Mouse (Mus musculus) CH12F3 (cell line): ENCODE data around the gene Thy1.

ENCODE experiments used
- in situ Hi-C: fragments of 300-500 bp; cut with MboI; formaldehyde crosslinking; loops from 2 replicates; pipeline ENCODE4 v1.14.3; 2020; ENCODE audit warnings: low sequenced_read_pairs

The Thy1 gene

GRCm38 (mm10) chr9:44042836-44043707 is at the start of gene Thy1:
Gene Thy1 (plus strand): TSS chr9:44043384.
- in situ Hi-C loops: no loop called here

GRCm38 (mm10) chr9:43997681-43998080 is 45.5 kb upstream of the Thy1 start:
- in situ Hi-C loops: loop anchor here (10.0 kb wide), 1 partner anchor 57 kb away; no protein-coding TSS in a partner anchor

DNA sequence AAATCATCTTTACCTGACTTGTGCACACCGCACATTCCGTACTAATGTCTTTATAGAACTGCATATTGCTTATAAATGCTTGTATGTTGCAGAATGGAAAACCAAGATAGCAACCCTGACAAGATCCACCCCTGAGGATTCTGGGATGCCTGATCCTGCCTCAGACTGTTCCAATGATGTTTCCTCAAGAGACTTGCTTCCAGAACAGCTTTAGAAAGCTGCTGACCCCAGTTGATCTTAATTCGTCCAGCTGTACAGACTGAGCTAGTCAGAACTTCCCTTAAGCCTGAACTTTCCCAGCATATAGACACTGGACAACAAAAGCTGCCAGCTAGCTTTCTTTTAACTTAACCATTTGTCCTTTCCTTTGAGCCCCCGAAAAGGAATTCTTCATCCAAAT is 44.3 kb upstream of the Thy1 start:
- in situ Hi-C loops: loop anchor here (10.0 kb wide), 1 partner anchor 56 kb away; no protein-coding TSS in a partner anchor

GRCm38 (mm10) chr9:44004362-44004761 is 38.8 kb upstream of the Thy1 start:
- in situ Hi-C loops: no loop called here

DNA sequence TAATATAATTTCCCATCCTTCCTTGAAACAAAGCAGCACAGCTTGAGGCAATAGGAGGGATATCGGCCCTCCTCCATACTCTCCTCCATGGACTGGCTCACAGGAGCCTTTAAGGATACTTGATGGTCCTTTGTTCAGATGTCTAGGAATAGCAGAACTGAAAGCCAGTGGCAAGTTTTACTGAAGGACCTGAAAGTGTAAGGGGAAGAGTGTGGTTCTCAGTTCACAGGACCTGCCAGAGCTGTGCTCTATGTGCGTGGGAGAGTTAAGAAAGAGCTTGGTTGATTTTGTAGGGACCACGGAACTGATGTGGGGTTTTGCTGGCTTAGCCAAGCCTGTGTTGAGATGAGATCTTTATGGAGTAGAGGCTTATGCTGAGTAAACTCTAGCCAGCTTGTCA is 37.9 kb upstream of the Thy1 start:
- in situ Hi-C loops: no loop called here

- in situ Hi-C loops: no loop called here
These were observed 35.9 kb upstream of the Thy1 start for GRCm38 (mm10) chr9:44007323-44007722.

- in situ Hi-C loops: no loop called here
These were observed 35.2 kb upstream of the Thy1 start for GRCm38 (mm10) chr9:44007991-44008390.

DNA sequence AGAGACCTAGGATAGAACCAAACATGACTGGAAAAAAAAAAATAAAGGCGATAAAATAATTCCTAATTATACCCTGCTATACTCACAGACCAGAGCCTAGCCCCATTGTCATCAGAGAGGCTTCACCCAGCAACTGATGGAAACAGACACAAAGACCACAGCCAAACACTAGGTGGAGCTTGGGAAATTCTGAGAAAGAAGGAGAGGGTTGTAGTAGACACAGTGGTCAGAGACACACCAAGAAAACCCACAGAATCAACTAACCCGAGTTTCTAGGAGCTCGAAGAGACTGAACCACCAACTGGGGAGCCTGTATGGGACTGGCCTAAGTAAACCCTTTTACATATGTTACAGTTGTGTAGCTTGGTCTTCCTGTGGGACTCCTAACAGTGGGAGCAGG is 32.3 kb upstream of the Thy1 start:
- in situ Hi-C loops: no loop called here

DNA sequence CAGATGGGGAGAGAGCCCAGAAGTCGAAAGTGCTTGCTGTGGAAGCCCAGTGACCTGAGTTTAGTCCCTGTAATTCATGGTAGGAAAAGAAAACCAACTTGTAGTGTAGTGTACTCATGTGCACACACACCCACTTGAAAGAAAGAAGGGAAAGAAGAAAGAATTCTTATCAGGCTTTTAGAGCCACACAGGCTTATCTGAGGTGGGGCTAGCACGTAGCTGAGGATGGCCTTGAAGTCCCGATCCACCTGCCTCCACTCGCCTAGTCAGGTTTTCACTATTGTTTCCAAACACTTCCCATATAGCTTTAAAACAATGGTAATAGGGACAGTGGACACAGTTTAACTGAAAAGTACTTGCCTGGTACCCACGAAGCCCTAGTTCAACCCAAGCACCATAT is 31.5 kb upstream of the Thy1 start:
- in situ Hi-C loops: no loop called here

DNA sequence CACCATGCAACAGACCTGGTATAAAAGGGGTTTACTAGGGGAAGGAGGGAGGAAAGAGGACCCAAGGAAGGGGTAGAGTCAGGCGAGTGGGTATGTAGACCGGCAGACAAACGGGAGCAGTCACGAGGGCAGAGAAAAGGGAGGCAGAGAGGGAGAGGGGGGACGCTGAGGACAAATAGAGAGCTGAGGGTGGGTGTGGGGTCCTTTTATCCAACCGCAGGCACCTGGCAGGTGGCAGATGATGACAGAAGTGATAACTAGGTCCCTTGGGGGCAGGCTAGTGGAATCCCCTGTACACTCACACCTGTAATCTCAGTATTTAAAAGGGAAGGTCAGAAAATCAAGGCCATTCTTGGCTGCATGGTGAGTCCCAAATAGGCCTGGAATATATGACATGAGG is 31.0 kb upstream of the Thy1 start:
- in situ Hi-C loops: no loop called here

DNA sequence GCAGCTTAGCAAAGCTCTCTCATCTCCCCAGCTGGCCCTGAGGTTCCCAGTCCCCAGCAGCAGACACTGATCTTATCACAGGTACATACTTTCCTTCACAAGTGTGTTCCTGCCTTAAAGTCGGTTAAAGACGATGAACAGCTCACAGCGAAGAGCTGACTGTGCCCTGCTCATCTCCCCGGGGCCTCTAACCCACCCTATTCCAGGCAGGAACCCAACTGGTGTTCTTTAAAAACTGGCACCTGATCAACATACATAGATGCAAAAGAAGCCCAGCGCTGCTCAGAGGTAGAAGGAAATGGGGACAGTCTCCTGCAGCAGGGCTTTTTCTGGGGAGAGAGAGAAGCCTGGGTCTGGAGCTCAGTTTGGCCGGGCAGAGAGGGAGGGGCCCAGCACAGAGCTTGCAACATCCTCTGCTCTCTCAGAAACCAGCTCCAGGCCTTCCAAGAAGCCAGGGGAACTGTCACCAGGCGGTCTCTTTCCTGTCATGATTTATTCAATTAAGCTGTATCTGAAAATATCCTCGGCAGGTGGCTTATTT is 30.4 kb upstream of the Thy1 start:
- in situ Hi-C loops: no loop called here

DNA sequence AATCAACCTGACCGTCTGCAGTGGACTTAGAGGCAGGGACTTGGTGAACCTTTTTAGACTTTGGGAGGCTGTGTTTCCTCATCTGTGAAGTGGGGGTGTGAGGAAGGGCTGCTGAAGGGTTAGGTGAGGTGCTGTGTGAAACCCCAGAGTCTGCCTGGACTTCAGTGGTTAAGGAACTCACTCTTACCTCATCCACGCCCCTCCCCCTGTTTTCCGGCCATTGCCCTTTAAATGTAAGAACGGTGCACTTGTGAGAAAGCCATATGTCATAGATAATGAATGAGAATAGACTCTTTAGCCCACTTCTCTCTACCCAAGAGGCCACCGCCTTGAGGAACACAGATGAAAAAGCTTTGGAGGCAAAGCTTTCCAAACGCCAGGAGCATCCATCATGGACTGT is 29.4 kb upstream of the Thy1 start:
- in situ Hi-C loops: no loop called here

- in situ Hi-C loops: no loop called here
These were observed 26.9 kb upstream of the Thy1 start for GRCm38 (mm10) chr9:44016304-44016703.

DNA sequence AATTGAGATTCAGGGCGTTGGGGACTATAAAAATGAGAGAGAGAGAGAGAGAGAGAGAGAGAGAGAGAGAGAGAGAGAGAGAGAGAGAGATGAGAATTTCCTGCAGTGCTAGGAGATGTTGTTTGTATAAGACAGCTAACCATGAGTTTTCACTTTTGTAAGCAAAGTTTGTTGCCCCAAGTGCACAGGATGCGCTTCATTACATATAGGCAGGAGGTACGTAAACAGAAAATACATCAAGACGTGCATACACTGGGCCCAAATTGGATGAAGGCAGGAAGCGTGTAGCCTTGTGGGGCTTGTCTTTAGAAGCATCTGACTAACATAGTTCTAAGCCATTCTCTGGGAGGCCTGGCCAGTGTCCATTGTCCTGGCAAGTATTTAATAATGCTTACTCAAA is 25.3 kb upstream of the Thy1 start:
- in situ Hi-C loops: no loop called here

DNA sequence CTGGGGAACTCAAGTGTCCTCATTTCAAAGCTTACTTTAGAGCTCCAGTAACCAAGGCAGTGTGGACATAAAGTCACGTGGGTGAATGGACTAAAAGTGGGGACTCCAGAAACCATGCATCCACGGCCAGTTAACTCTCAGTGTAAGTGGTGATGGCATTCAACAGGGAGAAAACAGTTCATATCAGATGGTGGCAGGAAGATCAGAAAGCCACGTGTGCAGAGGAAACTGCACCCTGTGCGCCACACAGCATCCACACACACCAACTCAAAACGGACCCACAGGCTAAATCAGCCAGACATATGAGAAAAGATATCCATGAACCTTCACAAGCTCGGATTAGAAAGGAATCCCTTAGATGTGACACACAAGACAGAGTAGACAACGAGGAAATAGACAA is 23.2 kb upstream of the Thy1 start:
- in situ Hi-C loops: no loop called here

- in situ Hi-C loops: no loop called here
These were observed 20.9 kb upstream of the Thy1 start for GRCm38 (mm10) chr9:44022100-44022847.

DNA sequence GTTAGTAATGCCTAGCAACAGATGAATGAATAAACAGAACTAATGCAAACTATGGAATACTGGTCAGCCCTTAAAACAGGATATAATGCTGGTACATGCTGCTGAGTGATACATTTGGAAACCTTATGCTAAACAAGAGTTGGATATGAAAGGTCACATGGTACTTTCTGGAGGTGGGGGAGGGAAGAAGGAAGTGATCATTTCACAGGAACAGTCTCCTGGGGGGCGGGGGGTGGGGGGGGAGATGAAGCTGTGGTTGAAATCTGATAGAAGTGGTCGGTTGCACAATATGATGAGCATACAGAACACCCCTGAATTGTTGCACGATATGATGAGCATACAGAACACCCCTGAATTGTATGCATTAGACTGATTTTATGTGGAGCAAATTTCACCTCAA is 19.1 kb upstream of the Thy1 start:
- in situ Hi-C loops: no loop called here

- in situ Hi-C loops: no loop called here
These were observed 13.5 kb upstream of the Thy1 start for GRCm38 (mm10) chr9:44029580-44030236.

DNA sequence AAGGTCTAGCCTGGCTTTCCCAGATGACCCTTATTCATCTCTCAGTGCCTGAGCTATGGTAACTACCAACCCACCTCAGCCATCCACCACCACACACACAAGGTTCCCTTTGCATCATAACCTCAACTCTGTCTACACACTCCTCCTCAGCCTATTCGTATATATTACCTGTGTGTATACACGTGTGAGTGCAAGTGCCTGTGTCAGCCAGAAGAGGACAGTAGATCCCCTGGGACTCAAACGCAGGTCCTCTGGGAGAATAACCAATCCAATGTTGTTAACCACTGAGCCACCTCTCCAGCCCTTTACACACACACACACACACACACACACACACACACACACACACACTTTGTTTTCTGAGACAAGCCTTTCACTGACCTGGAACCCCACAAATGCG is 12.5 kb upstream of the Thy1 start:
- in situ Hi-C loops: no loop called here

DNA sequence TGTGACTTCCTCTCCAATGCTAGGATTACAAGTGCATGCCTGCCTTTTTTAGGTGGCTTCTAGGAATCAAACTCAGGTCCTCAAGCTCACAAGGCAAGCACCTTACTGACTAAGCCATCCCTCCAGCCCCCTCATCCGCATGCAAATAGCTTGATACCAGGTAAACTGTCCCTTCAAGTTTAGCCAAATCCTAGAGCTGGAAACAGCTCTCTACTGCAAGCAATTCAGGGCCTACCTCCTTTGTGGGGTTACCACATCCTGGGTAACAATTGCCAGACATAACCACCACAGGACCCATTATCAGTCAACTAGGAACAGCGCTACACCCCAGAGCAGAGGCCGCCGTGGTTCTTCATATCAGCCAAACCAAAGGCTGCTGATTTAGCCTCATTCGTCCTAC is 12.1 kb upstream of the Thy1 start:
- in situ Hi-C loops: no loop called here

GRCm38 (mm10) chr9:44031946-44032345 is 11.2 kb upstream of the Thy1 start:
- in situ Hi-C loops: no loop called here
